Mouse (Mus musculus): ENCODE measurements around the gene Tmem54. TPM values are rescaled to one million over a fixed set of nuclear protein-coding genes. Genes with fewer than 3 reads are reported as not detected.

The Tmem54 gene
- polyA plus RNA-seq, 1 experiment: 5.5 TPM

DNA sequence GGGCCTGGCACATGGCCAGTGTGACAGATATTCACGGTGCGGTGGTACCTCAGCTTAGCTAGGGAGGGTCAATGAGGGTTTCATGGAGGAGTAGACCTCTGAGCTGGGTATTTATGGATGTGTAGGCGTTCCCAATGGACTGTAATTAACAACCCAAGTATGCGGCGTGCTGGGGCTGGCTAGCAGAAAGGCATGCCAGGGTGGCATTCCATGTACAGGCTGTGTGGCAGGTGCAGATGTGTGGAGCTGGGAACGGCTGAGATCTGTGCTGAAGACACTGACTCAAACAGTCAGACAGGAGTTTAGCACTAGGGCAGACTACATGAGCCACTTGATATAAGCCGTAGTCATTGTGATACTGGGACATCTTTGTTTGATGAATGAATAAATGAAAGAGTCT lies 3.3 kb downstream of the Tmem54 start:
- H3K4me3 ChIP-seq (ENCODE audit: control insufficient read depth, insufficient read depth, low read length): no peak overlapping the region
- DNase-seq: no peak
- no peak overlapping the region for H3K27ac ChIP-seq (ENCODE audit: control insufficient read depth, insufficient read depth, low read length)
- WGBS: 92% methylated on average over 7 of the region's 7 CpGs
- TF ChIP-seq POLR2A (IDR thresholded peaks at IDR 0.05; ENCODE audit: control insufficient read depth, extremely low read depth, insufficient read depth, low read length, poor library complexity): no peak
- no peak for TF ChIP-seq CTCF (IDR thresholded peaks at IDR 0.05; ENCODE audit: borderline replicate concordance, control insufficient read depth, extremely low read depth, insufficient read depth, low read length, poor library complexity)
- H3K36me3 ChIP-seq (ENCODE audit: control insufficient read depth, insufficient read depth, low read length): no peaks in the 10 kb centered on the region
- peaks cover 5% of the 10 kb centered on the region; the same call in 1 of the 2 replicates for H3K4me1 ChIP-seq (replicated peaks; ENCODE audit: control insufficient read depth, insufficient read depth, low read length)
- H3K27me3 ChIP-seq (ENCODE audit: control insufficient read depth, insufficient read depth, low read length): peaks cover 3% of the 10 kb centered on the region

DNA sequence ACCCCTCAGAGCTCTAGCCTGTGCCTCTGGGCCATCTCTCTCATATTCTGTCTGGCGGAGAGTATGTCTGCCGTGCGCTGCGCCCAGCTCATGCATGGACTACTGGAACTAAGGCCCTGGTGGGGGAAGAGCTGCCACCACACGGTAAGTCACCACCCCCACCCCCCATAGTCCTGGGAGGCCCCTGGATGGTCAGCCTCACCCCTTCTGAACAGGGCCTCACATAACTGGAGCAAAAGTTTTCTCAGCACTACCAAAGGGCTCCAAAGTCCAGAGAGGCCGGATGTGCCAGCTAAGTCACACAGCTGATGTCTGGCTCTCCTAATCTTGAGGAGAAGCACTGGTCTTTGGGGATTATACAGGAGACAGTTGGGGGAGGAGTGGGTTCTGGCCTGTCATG lies 5.5 kb downstream of the Tmem54 start:
- Histone ChIP-seq H3K4me1 (replicated peaks; ENCODE audit: control insufficient read depth, insufficient read depth, low read length) (peaks cover 5% of the 10 kb centered on the region; the same call in 1 of the 2 replicates), H3K27ac (ENCODE audit: control insufficient read depth, insufficient read depth, low read length) (no peak overlapping the region), H3K36me3 (ENCODE audit: control insufficient read depth, insufficient read depth, low read length) (no peaks in the 10 kb centered on the region), H3K4me3 (ENCODE audit: control insufficient read depth, insufficient read depth, low read length) (no peak overlapping the region), H3K27me3 (ENCODE audit: control insufficient read depth, insufficient read depth, low read length) (no peaks in the 10 kb centered on the region; the same call in none of the 2 replicates)
- TF ChIP-seq CTCF (IDR thresholded peaks at IDR 0.05; ENCODE audit: borderline replicate concordance, control insufficient read depth, extremely low read depth, insufficient read depth, low read length, poor library complexity): no peak
- no peak for TF ChIP-seq POLR2A (IDR thresholded peaks at IDR 0.05; ENCODE audit: control insufficient read depth, extremely low read depth, insufficient read depth, low read length, poor library complexity)
- DNase-seq: no peak
- WGBS: 90% methylated on average over 6 of the region's 6 CpGs

DNA sequence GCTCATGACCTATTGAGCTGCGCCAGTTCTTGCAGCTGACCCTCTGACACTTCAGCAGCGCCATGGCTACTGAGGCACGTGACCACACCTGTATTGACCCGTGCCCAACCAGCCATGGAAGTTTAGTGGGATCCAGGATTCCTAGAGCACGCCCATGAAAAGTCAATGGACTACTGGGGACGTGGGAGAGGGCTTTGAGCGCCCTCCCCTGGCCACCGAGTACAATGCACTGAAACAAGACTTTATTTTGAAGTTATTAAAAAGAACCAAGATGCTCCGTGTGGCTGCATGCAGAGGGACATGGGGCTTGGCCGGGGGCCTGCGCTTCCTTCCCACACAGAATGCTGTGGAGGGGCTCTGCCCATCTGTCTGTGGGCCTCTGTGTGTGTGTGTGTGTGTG lies 6.0 kb downstream of the Tmem54 start:
- H3K4me3 ChIP-seq (ENCODE audit: control insufficient read depth, insufficient read depth, low read length): no peak overlapping the region
- H3K4me1 ChIP-seq (replicated peaks; ENCODE audit: control insufficient read depth, insufficient read depth, low read length): peaks cover 5% of the 10 kb centered on the region; the same call in 1 of the 2 replicates
- no peak for DNase-seq
- 61% methylated on average over 11 of the region's 11 CpGs for WGBS
- TF ChIP-seq POLR2A (IDR thresholded peaks at IDR 0.05; ENCODE audit: control insufficient read depth, extremely low read depth, insufficient read depth, low read length, poor library complexity) (no peak), CTCF (IDR thresholded peaks at IDR 0.05; ENCODE audit: borderline replicate concordance, control insufficient read depth, extremely low read depth, insufficient read depth, low read length, poor library complexity) (no peak)
- H3K27me3 ChIP-seq (ENCODE audit: control insufficient read depth, insufficient read depth, low read length): no peaks in the 10 kb centered on the region; the same call in none of the 2 replicates
- no peaks in the 10 kb centered on the region for H3K36me3 ChIP-seq (ENCODE audit: control insufficient read depth, insufficient read depth, low read length)
- H3K27ac ChIP-seq (ENCODE audit: control insufficient read depth, insufficient read depth, low read length): no peak overlapping the region

DNA sequence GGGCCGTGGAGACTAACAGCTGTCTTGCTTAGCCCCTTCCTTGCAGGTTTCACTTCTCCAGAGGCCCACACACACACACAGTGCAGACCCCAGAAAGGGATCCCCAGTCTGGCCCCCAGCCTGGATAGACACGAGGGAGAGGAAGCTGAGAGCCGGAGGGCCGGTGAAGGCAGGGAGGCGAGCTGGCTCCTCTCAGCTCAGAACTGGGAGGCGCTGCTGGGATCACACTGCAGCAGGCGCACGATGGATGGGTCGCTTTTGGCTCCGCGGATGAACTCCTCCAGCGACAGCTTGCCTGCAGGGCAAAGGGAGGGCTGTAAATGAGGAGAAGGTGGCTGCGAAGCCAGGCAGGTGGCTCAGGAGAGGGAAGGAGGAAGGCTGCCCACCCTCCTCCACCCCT lies 6.9 kb downstream of the Tmem54 start:
- TF ChIP-seq CTCF (IDR thresholded peaks at IDR 0.05; ENCODE audit: borderline replicate concordance, control insufficient read depth, extremely low read depth, insufficient read depth, low read length, poor library complexity): no peak
- TF ChIP-seq POLR2A (IDR thresholded peaks at IDR 0.05; ENCODE audit: control insufficient read depth, extremely low read depth, insufficient read depth, low read length, poor library complexity): no peak
- Histone ChIP-seq H3K36me3 (ENCODE audit: control insufficient read depth, insufficient read depth, low read length) (no peaks in the 10 kb centered on the region), H3K27me3 (ENCODE audit: control insufficient read depth, insufficient read depth, low read length) (no peaks in the 10 kb centered on the region; the same call in none of the 2 replicates), H3K4me1 (replicated peaks; ENCODE audit: control insufficient read depth, insufficient read depth, low read length) (peaks cover 5% of the 10 kb centered on the region; the same call in 1 of the 2 replicates), H3K4me3 (ENCODE audit: control insufficient read depth, insufficient read depth, low read length) (no peak overlapping the region), H3K27ac (ENCODE audit: control insufficient read depth, insufficient read depth, low read length) (no peak overlapping the region)
- no peak for DNase-seq
- 67% methylated on average over 13 of the region's 13 CpGs for WGBS

DNA sequence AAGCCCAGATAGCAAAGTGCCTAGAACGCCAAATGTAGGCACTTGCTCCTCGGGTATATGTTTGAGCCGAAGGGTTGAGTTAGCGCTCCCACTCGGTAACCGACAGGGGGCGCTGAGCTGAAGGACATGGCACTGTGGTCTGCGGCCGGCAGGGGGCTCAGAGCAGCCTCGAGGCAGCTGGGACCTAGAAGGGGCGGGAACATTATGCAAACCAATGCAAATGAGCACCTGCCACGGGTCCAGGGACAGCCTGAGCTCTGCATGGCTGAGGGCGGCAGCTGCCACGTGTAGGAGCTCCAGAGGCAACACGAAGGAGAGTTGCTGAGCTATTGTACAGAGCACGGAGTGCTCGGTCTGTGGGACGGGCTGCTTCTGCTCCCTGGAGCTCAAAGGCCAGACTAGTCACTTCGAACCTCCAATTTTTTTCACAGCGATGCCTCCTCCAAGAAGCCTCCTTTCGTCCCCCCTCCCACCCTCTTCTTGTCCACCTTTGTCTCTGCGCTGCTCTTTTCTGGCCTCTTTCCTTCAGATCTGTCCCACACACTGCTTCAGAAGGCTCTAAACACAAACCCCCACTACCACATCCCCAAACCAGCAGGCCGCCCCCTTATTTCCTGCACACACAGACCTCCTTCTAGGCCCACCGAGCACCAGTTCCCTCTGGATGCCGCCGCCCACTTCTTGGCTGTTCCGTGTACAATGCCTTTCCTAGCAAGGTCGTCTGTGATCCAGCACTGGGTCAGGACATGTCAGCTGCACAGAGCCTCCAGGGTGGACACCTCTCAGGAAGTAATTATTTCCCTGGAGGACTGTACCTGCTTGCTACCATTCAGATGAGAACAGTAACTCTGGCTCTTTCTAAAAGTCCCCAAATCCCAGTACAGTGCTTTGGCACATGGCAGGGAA lies 8.0 kb downstream of the Tmem54 start:
- 29% methylated on average over 28 of the region's 28 CpGs for WGBS
- Histone ChIP-seq H3K36me3 (ENCODE audit: control insufficient read depth, insufficient read depth, low read length) (no peaks in the 10 kb centered on the region), H3K4me1 (replicated peaks; ENCODE audit: control insufficient read depth, insufficient read depth, low read length) (peaks cover 5% of the 10 kb centered on the region; the same call in 1 of the 2 replicates), H3K27me3 (ENCODE audit: control insufficient read depth, insufficient read depth, low read length) (no peaks in the 10 kb centered on the region; the same call in 1 of the 2 replicates), H3K4me3 (ENCODE audit: control insufficient read depth, insufficient read depth, low read length) (no peak overlapping the region), H3K27ac (ENCODE audit: control insufficient read depth, insufficient read depth, low read length) (no peak overlapping the region)
- TF ChIP-seq CTCF (IDR thresholded peaks at IDR 0.05; ENCODE audit: borderline replicate concordance, control insufficient read depth, extremely low read depth, insufficient read depth, low read length, poor library complexity) (peak; percentile 76), POLR2A (IDR thresholded peaks at IDR 0.05; ENCODE audit: control insufficient read depth, extremely low read depth, insufficient read depth, low read length, poor library complexity) (no peak)
- DNase-seq: peak; percentile 41

DNA sequence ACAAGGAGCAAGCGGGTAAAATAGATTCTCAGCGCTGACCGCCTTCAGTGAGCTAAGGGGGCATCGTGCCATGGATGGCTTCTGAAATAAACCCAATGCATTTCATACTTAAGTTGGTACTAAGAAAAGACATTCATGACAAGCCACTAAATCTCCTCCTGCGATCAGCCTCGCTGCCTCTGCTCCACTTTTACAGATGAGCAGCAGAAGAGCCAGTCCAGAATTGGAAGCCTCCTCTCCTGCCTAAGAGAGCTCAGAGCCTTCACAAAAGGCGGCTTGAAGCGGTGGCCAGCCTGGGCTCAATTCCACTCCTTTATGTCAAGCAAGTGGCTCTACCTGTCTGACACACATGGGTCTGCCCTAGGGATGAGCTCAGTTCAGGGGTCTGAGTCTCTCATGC lies 11.4 kb downstream of the Tmem54 start:
- no peaks in the 10 kb centered on the region for H3K36me3 ChIP-seq (ENCODE audit: control insufficient read depth, insufficient read depth, low read length)
- no peak overlapping the region for H3K27ac ChIP-seq (ENCODE audit: control insufficient read depth, insufficient read depth, low read length)
- no peak for DNase-seq
- H3K4me3 ChIP-seq (ENCODE audit: control insufficient read depth, insufficient read depth, low read length): no peak overlapping the region
- TF ChIP-seq CTCF (IDR thresholded peaks at IDR 0.05; ENCODE audit: borderline replicate concordance, control insufficient read depth, extremely low read depth, insufficient read depth, low read length, poor library complexity): no peak
- TF ChIP-seq POLR2A (IDR thresholded peaks at IDR 0.05; ENCODE audit: control insufficient read depth, extremely low read depth, insufficient read depth, low read length, poor library complexity): no peak
- peaks cover 5% of the 10 kb centered on the region; the same call in 1 of the 2 replicates for H3K4me1 ChIP-seq (replicated peaks; ENCODE audit: control insufficient read depth, insufficient read depth, low read length)
- 94% methylated on average over 8 of the region's 8 CpGs for whole genome bisulfite sequencing
- H3K27me3 ChIP-seq (ENCODE audit: control insufficient read depth, insufficient read depth, low read length): no peaks in the 10 kb centered on the region; the same call in 1 of the 2 replicates

All from thymus, adult 2 months (tissue).